Mouse (Mus musculus): ENCODE measurements around the gene Rrp1b.
A peak's percentile ranks its signal among the peaks of the same experiment; 100 is the strongest.
"Not testable (repeated sequence)": the region's sequence is repeated elsewhere in the genome, so short reads cannot be mapped to it uniquely, and the experiment has no call there.

The Rrp1b gene

GRCm38 (mm10) chr17:32091364-32092240 lies 55.7 kb downstream of the Rrp1b start:
- DNase-seq, result peak; percentile 83 to 90

DNA sequence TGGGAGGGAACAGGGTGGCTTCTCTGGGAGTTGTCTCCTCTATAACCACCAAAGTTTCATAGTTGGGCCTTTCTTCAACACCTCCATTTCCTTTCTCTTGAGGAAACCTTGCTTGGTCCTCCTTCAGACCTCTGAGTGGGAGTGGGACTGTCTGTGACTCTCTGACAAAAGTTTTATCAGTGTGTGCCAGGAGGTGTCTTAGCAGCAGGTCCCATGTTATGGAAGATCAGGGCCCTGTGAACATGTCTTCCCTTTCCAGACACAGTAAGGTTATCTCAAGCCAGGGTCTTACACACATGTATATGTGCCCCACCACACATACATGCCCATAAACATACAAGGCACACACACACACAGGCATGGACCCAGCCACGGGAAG lies 56.3 kb downstream of the Rrp1b start:
- no peak for DNase-seq

- no peak for DNase-seq
Observed at GRCm38 (mm10) chr17:32092895-32093294, 57.0 kb downstream of the Rrp1b start.

DNA sequence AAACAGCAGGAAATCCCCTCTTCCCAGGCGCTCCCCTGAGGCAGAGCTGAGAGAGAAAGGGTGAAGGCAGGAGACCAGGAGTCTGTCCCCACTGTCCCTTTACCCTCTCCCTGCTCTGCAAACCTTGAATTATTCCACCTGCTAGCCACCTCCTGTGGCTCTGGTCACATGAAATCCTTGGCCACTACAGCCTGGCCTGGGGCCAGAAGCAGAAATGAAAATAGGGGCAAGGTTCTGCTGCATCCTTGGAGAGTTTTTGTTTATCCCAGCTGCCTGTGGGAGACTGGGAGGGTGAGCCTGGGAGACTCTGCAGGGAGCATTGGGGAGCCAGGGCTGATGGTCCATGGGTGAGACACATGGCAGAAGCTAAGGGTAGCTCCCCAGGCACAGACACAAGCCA lies 61.8 kb downstream of the Rrp1b start:
- DNase-seq, result peak; percentile 90 to 91

DNA sequence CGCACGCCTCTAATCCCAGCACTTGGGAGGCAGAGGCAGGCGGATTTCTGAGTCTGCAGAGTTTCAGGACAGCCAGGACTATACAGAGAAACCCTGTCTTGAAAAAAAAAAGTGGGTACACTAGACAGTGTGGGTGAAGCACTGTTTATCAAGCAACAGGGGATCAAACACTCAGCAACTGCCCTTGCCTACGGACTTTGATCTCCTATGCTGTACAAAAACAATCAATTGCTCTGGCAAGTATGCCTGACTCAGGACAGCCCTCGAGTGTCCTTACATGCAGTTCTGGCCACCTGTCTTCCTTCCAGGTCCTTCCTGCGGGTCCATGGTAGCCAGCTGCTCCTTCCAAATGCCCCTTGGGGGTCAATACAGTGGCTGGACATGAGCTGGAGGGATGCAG lies 63.0 kb downstream of the Rrp1b start:
- not testable (repeated sequence) for DNase-seq

DNA sequence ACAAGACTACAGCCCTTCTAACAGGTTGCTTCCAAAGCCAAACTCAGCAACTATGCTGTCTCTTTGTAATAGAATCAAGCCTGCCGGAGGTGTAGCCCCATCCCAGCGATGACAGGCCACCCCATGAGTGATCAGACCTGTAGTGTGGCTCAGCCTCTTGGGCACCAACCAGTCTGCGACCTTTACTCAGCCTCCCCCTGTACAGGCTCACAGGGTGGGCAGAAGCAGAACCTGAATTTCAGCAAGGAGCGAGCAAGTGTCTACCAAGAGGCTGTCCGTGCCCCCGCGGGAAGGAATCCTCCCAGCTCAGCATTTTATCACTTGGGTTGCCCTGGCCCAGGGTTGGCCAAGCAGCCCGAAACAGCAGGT lies 63.7 kb downstream of the Rrp1b start:
- no peak for DNase-seq

DNA sequence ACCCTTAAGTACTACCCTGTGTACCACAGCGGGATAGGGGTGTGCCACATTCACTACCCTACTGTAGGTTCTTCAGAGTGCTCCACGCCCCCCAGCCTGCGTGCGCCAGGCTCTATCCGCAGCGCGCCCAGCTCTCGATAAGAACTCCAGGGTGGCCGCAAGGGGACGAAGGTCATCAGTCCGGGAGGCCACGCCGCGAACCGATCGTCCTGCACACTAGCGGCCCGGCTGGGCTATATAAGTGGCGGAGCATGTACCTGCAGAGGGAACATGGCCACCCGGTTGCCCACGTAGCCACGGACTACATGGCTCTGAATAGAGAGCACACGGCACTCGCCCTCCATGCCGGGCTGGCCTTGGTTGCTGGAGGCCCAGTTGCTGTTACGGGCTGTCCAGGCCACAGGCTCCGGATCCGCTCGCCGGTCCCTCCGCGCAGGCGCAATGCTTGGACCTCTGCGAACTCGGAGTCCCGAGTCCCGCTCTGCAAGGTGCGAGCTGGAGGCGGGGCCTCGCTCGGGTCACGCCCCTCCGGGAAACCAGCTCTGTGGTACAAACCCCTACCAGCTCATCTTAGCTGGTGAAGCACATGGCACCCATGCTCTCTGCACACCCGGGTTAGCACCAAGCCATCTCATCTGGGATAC lies 64.2 kb downstream of the Rrp1b start:
- DNase-seq, result peak; percentile 90 to 95

DNA sequence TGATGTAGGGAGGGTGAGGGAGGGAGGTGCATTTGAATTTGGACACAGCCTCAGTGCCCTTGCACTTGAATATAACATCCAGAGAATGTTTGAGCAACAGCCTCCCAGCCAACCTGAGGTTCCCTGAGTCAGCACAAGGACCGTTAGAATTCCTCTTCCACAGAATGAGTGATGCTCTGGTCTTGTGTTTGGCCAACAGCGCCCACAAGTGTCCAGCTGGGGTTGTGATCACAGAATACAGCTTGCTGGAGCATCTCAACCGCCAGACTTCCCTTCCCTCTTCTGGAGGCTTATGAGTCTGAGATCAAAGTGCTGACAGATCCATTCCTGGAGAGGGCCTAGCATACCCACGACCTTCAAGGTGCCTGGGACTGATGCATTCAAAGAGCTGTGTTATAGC lies 67.2 kb downstream of the Rrp1b start:
- DNase-seq, result peak; percentile 45 to 71

DNA sequence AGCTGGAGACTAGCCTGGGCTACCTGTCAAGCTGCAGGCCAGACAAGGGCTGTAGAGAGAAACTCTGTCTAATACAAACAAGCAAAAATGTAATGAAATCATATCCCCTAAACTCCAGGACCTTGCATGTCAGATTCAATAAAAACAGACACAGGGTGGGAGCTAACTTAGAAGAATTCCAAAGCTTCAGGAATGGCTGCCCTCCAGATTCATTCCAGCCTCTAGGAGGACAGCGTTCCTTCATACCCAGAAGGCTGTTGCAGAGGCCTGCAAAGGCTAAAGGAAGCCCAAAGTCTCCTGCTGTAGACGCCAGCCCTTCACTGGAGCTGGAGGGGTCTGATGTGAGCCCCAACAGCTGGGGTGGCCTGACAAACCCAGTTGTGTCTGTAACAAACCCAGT lies 70.5 kb downstream of the Rrp1b start:
- DNase-seq, result no peak

DNA sequence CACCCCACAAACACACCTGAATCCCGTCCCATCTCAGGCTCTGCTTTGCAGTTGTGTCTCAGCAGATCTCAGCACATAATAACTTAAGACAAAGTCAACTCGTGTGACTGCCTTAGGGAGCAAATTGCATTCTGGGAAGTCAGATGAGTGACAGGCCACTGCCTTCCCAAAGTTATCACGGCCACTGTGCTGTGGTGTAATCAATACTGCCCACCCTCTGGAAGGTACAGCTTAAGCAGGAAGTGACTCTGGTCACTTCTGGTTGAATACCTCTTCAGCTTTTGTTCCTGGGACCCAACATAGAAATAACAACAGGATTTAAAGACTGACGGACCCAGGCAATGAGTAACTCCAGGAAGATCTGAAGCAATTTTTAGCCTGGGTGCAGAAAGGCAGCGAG lies 72.0 kb downstream of the Rrp1b start:
- no peak for DNase-seq

DNA sequence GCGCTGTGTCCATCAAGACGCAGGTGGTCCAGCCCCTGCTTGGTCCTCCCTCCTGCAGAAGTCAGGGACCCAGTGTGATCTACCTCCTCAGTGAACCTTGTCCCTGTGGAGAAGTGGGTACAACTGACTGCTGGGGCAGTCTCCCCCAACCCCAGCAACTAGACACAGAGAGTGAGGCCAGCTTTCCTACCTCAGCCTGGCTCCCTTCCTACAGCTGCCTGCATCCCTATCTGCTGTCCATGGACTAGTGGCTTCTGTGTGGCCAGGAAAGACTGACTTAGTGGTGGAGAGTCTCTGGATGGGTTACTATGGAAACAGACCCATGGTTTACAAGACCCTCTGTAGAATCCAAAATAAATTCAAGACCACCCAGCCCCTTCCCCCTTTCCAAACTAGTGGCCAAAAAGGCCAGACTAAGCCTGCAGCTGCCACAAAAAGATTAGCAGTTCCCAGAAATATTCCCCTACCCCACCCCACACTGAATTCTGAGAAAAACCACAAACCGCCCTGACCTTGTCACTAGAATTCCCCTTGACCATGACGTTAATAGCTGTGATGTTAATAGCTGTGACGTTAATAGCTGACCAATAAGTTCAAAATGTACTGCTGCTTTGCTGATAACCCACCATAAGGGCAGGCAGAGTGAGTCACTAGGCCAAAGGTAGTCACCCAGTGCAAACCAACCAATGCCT lies 72.6 kb downstream of the Rrp1b start:
- DNase-seq, result not testable (repeated sequence)

- no peak for DNase-seq
Observed at GRCm38 (mm10) chr17:32109201-32109940, 73.5 kb downstream of the Rrp1b start.

DNA sequence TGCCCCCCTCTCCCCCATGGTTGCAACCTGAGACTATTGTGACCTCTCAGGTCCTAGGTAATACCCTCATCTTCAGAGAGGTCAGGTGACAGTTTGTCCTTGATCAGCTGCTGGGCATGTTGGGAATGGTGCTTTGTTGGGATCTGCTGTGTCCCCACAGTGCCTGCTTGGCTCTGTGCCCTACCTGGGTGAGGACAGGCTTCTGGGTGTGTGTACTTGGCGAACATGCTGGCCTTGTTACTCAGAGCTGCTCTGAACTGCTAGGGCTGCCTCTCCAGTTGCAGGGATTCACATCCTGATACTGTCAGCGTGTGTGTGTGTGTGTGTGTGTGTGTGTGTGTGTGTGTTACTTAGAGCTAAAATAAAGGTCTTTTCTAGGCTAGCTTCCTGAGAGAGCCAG lies 74.5 kb downstream of the Rrp1b start:
- peak; percentile 60 to 79 for DNase-seq

- DNase-seq, result peak in 1 of 2 experiments; percentile 40
Observed at GRCm38 (mm10) chr17:32110980-32111780, 75.3 kb downstream of the Rrp1b start.

Measured in kidney, postnatal 36 days (tissue).